Mouse (Mus musculus): ENCODE measurements around the gene 1700016D06Rik. TPM values are rescaled to one million over a fixed set of nuclear protein-coding genes. Genes with fewer than 3 reads are reported as not detected.

Gene 1700016D06Rik
- total RNA-seq, 1 experiment from 2014 or later: not detected

- no peak for ATAC-seq (replicated peaks; ENCODE audit: low read depth, poor library complexity, severe bottlenecking)
These were observed 63.3 kb downstream of the 1700016D06Rik start for GRCm38 (mm10) chr8:11637531-11637930.

DNA sequence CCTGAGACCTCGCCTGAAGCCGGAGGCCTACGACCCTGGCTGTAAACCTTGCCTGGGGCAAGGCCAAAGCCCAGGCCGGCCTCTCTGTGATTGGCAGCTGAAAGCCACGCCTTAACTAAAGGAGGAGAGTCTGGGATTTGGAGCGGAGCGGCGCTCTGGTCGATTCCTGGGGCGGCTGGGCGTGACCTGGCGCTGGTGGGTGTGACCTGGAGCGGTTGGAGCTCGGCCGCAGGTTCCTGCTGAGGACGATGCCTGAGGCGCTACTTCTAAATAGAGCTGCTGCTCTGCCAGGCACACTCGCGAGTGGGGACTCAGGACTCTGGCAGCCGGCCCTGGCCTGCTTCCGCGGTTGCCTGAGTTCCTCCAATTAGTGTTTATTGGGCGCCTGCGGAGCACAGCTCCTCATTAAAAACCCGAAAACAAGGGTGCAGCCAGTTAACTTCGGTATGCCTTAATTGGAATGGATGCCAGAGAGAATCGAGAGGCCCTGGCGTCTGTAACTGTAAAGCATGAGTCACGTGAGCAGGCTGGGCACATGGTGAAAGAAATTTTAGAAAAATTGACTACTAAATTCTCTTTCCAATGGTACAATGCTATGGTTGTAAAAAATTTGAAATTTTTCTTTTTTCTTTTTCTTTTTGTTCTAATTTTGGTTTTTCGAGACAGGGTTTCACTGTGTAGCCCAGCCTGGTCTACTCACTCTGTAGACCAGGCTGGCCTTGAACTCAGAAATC is 64.4 kb downstream of the 1700016D06Rik start:
- ATAC-seq (replicated peaks; ENCODE audit: low read depth, poor library complexity, severe bottlenecking): peak; percentile 75

DNA sequence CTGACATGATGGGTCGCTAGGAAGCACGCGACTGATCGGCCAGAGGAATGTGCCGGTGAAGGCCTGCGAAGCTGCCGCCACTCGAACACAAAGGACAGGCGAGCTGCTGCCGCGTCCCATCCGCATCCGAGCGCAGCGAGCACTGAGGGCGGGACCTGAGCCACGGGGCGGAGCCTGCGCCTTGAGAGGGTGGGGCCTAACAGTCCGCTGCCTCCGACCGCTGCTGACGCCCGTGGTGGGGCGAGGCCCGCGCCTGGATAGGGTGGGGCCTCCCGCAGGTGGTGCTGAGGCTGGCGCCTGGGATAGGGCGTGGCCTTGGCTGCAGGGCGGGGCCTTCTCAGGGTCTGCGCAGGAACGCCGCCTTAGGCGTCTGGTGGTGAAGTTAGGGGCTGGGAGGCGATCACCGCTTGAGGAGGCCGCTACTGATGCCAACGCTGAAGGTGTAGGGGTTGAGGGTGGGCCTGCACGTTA is 65.2 kb downstream of the 1700016D06Rik start, which contains the start of gene Ankrd10:
TSS of gene Ankrd10 (minus strand) at position 147 of the 471 bp plus-strand sequence.
- peak; percentile 81 for ATAC-seq (replicated peaks; ENCODE audit: low read depth, poor library complexity, severe bottlenecking)

DNA sequence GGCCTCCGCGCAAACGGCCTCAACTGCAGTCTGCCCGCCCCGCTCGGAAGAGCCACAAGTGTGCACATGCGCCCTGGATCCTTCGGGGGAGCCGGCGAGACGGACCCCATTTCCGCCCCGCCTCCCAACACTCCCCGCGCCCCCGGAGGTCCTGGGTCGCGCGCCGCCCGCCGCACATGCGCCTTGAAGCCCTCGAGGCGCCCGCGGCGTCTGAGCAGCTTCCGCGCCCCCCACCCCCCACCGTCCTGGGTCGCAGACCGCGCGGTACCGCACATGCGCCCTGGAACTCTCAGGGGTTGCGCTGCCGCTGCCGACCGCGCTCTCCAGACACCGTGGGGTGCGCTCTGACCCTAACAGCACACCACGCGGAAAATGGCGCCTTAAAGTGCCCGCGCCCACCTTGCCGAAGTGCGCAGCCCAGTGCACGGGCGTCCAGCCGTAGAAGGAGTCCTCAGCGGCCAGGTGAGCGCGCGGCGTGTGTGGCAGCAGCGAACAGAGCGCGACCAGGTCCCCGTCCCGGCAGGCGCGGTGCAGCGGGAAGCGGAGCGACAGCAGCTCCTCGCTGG is 65.8 kb downstream of the 1700016D06Rik start:
- peak; percentile 48 for ATAC-seq (replicated peaks; ENCODE audit: low read depth, poor library complexity, severe bottlenecking)

- ATAC-seq (replicated peaks; ENCODE audit: low read depth, poor library complexity, severe bottlenecking): 0 out of 2 replicates have a peak, but pooled peaks have one; percentile 1
These were observed 66.4 kb downstream of the 1700016D06Rik start for GRCm38 (mm10) chr8:11634331-11635011.

GRCm38 (mm10) chr8:11633414-11633813 is 67.4 kb downstream of the 1700016D06Rik start:
- ATAC-seq (replicated peaks; ENCODE audit: low read depth, poor library complexity, severe bottlenecking): no peak

DNA sequence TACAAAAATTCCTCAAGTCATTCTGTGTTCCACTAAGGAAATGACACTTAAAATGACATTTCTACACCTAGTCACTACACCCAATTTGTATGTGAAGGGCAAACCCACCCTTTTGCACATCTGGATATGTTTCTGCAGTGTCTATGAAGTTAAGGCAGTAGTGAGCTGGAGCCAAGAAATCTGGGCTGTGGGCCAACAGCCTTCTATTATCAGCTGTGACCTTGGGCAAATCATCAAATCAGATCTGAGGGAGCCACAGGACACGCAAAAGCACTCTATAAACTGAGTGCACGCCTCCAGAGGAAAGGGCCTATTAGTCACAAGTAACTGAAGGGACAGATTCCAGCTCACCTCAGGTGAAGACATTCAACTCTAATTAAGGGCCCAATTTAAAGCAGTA is 68.5 kb downstream of the 1700016D06Rik start:
- no peak for ATAC-seq (replicated peaks; ENCODE audit: low read depth, poor library complexity, severe bottlenecking)

GRCm38 (mm10) chr8:11629206-11629605 is 71.7 kb downstream of the 1700016D06Rik start:
- ATAC-seq (replicated peaks; ENCODE audit: low read depth, poor library complexity, severe bottlenecking): no peak

GRCm38 (mm10) chr8:11628506-11629132 is 72.2 kb downstream of the 1700016D06Rik start:
- ATAC-seq (replicated peaks; ENCODE audit: low read depth, poor library complexity, severe bottlenecking): no peak

DNA sequence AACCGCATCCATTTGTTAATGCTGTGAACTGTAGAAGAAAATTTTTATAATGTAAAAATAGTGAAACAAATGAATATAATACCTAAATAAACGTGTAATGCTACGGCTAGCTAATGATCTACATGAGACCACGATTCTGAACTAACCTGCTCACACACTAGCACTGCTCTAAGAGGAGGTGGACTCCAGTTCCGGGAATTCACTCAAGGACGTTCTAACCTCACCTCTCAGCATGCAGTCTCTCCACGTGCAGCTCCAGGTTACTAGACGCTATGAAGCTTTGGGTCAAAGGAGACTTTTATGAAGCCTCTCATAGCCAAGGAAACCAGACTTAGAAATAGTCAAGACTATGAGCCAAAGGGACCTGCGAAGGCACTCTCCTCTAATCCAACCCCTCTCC is 73.1 kb downstream of the 1700016D06Rik start:
- ATAC-seq (replicated peaks; ENCODE audit: low read depth, poor library complexity, severe bottlenecking): no peak

DNA sequence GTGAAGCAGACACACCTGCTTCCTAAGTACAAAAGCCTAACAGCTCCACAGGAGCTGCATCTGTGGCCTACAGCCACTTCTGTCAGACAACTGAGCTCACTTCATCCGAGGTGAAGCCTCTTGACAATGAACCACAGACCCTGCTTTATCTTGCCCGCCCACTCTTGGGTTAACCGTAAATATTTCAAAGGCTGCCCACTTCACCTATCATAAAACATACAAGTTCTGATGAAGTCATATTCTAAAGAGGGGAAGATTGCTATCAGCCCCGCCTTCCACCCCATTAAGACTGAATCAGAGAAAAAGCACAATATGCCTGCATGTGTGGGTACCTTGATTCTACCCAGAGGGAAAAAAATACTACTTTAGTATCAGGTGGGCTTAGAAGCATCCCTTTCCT is 75.8 kb downstream of the 1700016D06Rik start:
- peak; percentile 29; the same call in 1 of the 2 replicates for ATAC-seq (replicated peaks; ENCODE audit: low read depth, poor library complexity, severe bottlenecking)

DNA sequence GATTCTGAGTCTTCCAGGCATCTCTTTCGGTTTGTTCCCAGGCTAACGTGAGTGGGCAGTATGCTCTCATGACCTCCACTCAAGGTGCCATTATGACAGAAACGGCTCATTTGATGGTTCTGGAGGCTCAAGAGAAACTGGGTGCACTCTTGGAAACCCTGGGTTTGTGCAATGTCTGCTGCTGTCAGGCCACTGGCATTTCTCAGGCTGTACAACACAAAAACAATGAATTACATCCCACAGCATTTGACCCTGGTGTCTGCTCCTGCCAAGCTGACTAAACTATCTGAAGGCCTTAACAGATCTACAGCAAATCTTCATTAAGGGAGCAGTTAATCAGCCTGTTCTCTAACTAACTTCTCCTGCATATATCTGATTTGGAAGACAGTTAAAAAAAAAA is 81.8 kb downstream of the 1700016D06Rik start:
- ATAC-seq (replicated peaks; ENCODE audit: low read depth, poor library complexity, severe bottlenecking): no peak

DNA sequence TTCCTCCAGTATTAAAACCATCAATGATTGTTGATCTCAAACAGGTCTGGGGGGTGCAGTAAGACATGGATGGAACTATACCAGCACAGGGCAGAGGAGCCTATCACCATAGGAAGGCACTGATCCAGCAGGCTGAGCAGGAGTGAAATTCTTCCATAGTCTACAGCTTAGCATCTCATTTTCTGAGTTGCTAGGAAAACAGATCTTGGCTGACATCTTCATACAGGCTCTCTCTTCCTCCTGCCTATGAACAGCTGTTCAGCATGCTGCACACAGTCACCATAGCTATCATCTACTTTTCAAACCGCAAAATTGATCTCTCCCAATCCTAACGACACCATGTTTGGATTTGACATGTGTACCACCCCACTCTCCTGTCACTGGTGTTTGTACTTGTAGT is 82.8 kb downstream of the 1700016D06Rik start:
- no peak for ATAC-seq (replicated peaks; ENCODE audit: low read depth, poor library complexity, severe bottlenecking)

GRCm38 (mm10) chr8:11616294-11616693 is 84.6 kb downstream of the 1700016D06Rik start:
- ATAC-seq (replicated peaks; ENCODE audit: low read depth, poor library complexity, severe bottlenecking): peak; percentile 96

DNA sequence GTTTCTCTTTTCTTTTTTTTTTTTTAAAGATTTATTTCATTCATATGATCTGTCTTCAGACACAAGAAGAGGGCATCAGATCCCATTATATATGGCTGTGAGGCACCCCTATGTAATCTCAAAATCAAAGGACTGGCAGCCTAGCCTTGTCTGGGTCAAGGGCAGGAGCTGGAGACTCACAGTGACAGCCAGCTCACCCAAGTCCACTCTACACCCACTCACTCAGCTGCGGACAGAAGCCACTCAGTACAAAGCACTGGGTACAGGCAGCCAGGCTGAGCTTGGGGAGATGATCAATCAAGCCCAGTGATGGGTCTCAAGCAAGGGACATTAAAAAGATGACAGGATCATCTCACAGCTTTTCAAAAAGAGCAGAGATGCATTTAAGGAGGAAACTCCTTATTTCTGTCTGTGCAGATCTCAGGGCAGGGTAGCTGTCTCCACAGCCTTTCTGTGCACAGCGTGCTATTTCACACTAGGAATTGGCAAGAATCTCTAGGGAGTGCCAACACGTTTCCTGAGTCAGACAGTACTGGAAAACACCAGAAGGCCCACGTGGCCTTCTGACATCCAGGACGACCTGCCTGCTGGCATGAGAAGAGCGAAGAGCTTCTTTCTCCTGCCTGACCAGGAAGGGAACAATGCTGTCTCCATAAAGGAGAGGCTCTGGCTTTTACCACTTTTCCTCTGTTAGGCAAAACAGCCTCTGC is 86.6 kb downstream of the 1700016D06Rik start:
- no peak for ATAC-seq (replicated peaks; ENCODE audit: low read depth, poor library complexity, severe bottlenecking)

DNA sequence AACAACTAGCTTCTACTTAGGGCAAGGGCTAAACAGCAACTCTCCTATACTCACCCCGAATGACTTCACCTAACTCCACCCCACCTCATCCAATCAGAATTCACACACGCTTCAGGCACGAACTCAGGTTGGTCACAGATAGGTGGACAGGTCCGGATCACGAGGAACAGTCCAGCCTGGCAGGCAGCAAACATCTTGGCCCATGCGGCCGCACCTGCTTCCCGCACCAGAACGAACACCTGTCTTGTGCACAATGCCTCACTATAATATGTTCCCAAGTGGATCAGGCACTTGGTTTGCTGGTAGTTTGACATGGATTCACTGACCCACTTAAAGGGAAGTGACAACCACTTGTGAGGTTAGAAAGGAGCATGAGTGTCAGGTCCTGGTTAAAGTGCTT is 92.0 kb downstream of the 1700016D06Rik start:
- ATAC-seq (replicated peaks; ENCODE audit: low read depth, poor library complexity, severe bottlenecking): no peak
